Mouse (Mus musculus) liver, adult 2 months (tissue): ENCODE measurements around the gene Mon1a.

ENCODE experiments used
- CTCF ChIP-seq: fragments of 200-500 bp; IDR thresholded peaks from 2 replicates; pipeline ENCODE4 v1.5.1; 2011; ENCODE audit warnings: low read depth, low read length, control low read depth
- POLR2A ChIP-seq: fragments of 200-500 bp; IDR thresholded peaks from 2 replicates; pipeline ENCODE4 v1.6.1; 2011; ENCODE audit warnings: low read length, control low read depth; ENCODE audit not compliant: insufficient read depth; ENCODE audit errors: extremely low read depth

DNA sequence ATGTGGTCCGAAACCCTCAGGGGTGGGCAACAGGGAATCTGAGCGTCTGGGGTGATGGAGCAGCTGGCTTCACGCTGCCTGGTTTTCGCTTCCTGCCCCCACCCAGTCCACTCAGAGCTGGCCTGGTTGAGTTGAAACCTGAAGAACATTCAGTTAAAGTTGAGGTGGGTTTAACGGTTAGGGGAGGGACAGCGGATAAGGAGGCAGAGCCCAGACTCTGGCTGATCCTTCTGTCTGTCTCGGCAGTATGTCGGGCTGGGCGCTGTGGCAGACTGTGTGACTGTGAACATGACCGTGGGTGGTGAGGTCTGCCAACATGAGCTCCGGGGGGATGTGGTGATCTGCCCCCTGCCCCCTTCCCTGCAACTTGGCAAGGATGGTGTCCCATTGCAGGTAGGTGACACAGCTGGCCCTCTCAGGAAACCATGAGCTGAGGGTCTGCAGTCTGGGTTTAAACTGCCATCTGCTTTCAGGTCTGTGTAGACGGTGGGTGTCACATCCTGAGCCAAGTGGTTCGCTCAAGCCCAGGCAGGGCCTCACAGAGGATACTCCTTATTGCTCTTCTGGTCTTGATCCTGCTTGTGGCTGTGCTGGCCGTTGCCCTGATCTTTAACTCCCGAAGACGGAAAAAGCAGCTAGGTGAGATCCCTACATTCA is 26.9 kb downstream of the Mon1a start:
- TF ChIP-seq POLR2A, result no peak
- TF ChIP-seq CTCF, result no peak
